Mouse (Mus musculus): ENCODE measurements around the gene Tomm22.

Gene Tomm22

GRCm38 (mm10) chr15:79686046-79686869, 15.6 kb downstream of the Tomm22 start:
- DNase-seq (ENCODE audit: low read depth, low spot score): no peak

GRCm38 (mm10) chr15:79687175-79687574, 16.5 kb downstream of the Tomm22 start:
- DNase-seq (ENCODE audit: low read depth, low spot score): peak; percentile 21

- peak; percentile 94 for DNase-seq (ENCODE audit: low read depth, low spot score)
These were observed 17.1 kb downstream of the Tomm22 start, which contains the start of gene Josd1 for GRCm38 (mm10) chr15:79687646-79688267. Josd1 (minus strand) TSS chr15:79687919.

- DNase-seq (ENCODE audit: low read depth, low spot score): no peak
These were observed 17.8 kb downstream of the Tomm22 start for GRCm38 (mm10) chr15:79688268-79688956.

- no peak for DNase-seq (ENCODE audit: low read depth, low spot score)
These were observed 19.2 kb downstream of the Tomm22 start for GRCm38 (mm10) chr15:79689662-79690425.

GRCm38 (mm10) chr15:79690426-79691022, 19.9 kb downstream of the Tomm22 start, which contains the start of gene Gtpbp1:
Gtpbp1 (plus strand) TSS chr15:79690845.
- peak; percentile 99 for DNase-seq (ENCODE audit: low read depth, low spot score)

- DNase-seq (ENCODE audit: low read depth, low spot score): no peak
These were observed 20.4 kb downstream of the Tomm22 start for GRCm38 (mm10) chr15:79691023-79691508.

GRCm38 (mm10) chr15:79692334-79692733, 21.7 kb downstream of the Tomm22 start:
- DNase-seq (ENCODE audit: low read depth, low spot score): no peak

GRCm38 (mm10) chr15:79693740-79694139, 23.1 kb downstream of the Tomm22 start:
- DNase-seq (ENCODE audit: low read depth, low spot score): no peak

GRCm38 (mm10) chr15:79694512-79694911, 23.9 kb downstream of the Tomm22 start:
- DNase-seq (ENCODE audit: low read depth, low spot score): no peak

- no peak for DNase-seq (ENCODE audit: low read depth, low spot score)
These were observed 24.9 kb downstream of the Tomm22 start for GRCm38 (mm10) chr15:79695516-79695915.

- no peak for DNase-seq (ENCODE audit: low read depth, low spot score)
These were observed 25.8 kb downstream of the Tomm22 start for GRCm38 (mm10) chr15:79696508-79696907.

GRCm38 (mm10) chr15:79697011-79697410, 26.4 kb downstream of the Tomm22 start:
- no peak for DNase-seq (ENCODE audit: low read depth, low spot score)

GRCm38 (mm10) chr15:79697558-79698187, 27.0 kb downstream of the Tomm22 start:
- DNase-seq (ENCODE audit: low read depth, low spot score): no peak

- DNase-seq (ENCODE audit: low read depth, low spot score): no peak
These were observed 36.0 kb downstream of the Tomm22 start for GRCm38 (mm10) chr15:79706603-79707214.

GRCm38 (mm10) chr15:79708229-79708822, 37.7 kb downstream of the Tomm22 start:
- no peak for DNase-seq (ENCODE audit: low read depth, low spot score)

GRCm38 (mm10) chr15:79715646-79716045, 45.0 kb downstream of the Tomm22 start:
- DNase-seq (ENCODE audit: low read depth, low spot score): no peak

GRCm38 (mm10) chr15:79716710-79717109, 46.0 kb downstream of the Tomm22 start:
- no peak for DNase-seq (ENCODE audit: low read depth, low spot score)

- no peak for DNase-seq (ENCODE audit: low read depth, low spot score)
These were observed 49.6 kb downstream of the Tomm22 start for GRCm38 (mm10) chr15:79720267-79720666.

GRCm38 (mm10) chr15:79720796-79721195, 50.1 kb downstream of the Tomm22 start:
- no peak for DNase-seq (ENCODE audit: low read depth, low spot score)

Measured in retina, postnatal 7 days (tissue).